Mouse (Mus musculus) CH12F3 (cell line): ENCODE measurements around the gene Fbxo8.

Experiments
- in situ Hi-C: fragments of 300-500 bp; cut with MboI; formaldehyde crosslinking; loops from 2 replicates; pipeline ENCODE4 v1.14.3; 2020; ENCODE audit warnings: low sequenced_read_pairs

The Fbxo8 gene

GRCm38 (mm10) chr8:56606481-56606880 lies 55.6 kb downstream of the Fbxo8 start:
- in situ Hi-C loops: no loop called here

- in situ Hi-C loops: no loop called here
These were observed 60.8 kb downstream of the Fbxo8 start for GRCm38 (mm10) chr8:56611736-56612135.

- in situ Hi-C loops: no loop called here
These were observed 63.3 kb downstream of the Fbxo8 start for GRCm38 (mm10) chr8:56614235-56614634.

- in situ Hi-C loops: no loop called here
These were observed 64.1 kb downstream of the Fbxo8 start for GRCm38 (mm10) chr8:56615005-56615404.

GRCm38 (mm10) chr8:56616260-56616659 lies 65.4 kb downstream of the Fbxo8 start:
- in situ Hi-C loops: no loop called here

GRCm38 (mm10) chr8:56617271-56617670 lies 66.4 kb downstream of the Fbxo8 start:
- in situ Hi-C loops: no loop called here

GRCm38 (mm10) chr8:56619056-56619455 lies 68.2 kb downstream of the Fbxo8 start:
- in situ Hi-C loops: no loop called here

GRCm38 (mm10) chr8:56619571-56619970 lies 68.7 kb downstream of the Fbxo8 start:
- in situ Hi-C loops: no loop called here

GRCm38 (mm10) chr8:56620691-56621090 lies 69.8 kb downstream of the Fbxo8 start:
- in situ Hi-C loops: no loop called here

GRCm38 (mm10) chr8:56621093-56621492 lies 70.2 kb downstream of the Fbxo8 start:
- in situ Hi-C loops: no loop called here

- in situ Hi-C loops: no loop called here
These were observed 71.7 kb downstream of the Fbxo8 start for GRCm38 (mm10) chr8:56622470-56623024.

GRCm38 (mm10) chr8:56623346-56623745 lies 72.5 kb downstream of the Fbxo8 start:
- in situ Hi-C loops: no loop called here

- in situ Hi-C loops: no loop called here
These were observed 78.3 kb downstream of the Fbxo8 start for GRCm38 (mm10) chr8:56629160-56629559.

GRCm38 (mm10) chr8:56639277-56639676 lies 88.4 kb downstream of the Fbxo8 start:
- in situ Hi-C loops: no loop called here
